Mouse (Mus musculus): Measurements from ENCODE around the gene Padi3. TPM values are rescaled to one million over a fixed set of nuclear protein-coding genes. Genes with fewer than 3 reads are reported as not detected.

Gene Padi3
- not detected in 2 replicates for polyA plus RNA-seq (2014; fragmentation: Nextera tagmentation; extraction: Ambion mirVana)

GRCm38 (mm10) chr4:140810458-140811260 lies at the start of gene Padi3:
Gene Padi3, minus strand, starts transcription at chr4:140810648.
- H3K27me3 ChIP-seq (ENCODE audit: control insufficient read depth, insufficient read depth, low read length) = no peaks in the 10 kb centered on the region
- H3K4me1 ChIP-seq (ENCODE audit: control insufficient read depth, insufficient read depth, low read length) = peaks cover 6% of the 10 kb centered on the region
- H3K27ac ChIP-seq (replicated peaks; ENCODE audit: low read depth, low read length) = no peak within 1 kb of the TSS
- no peak within 1 kb of the TSS for H3K4me3 ChIP-seq (ENCODE audit: low read depth, low read length)
- ATAC-seq (replicated peaks; ENCODE audit: insufficient number of reproducible peaks, low FRiP score, low TSS enrichment, low read depth) = no peak
- no peak for DNase-seq (ENCODE audit: low spot score)
- H3K9me3 ChIP-seq (replicated peaks; ENCODE audit: control insufficient read depth, low read length) = no peaks in the 10 kb centered on the region
- H3K4me2 ChIP-seq (ENCODE audit: low read depth, low read length) = no peak within 1 kb of the TSS
- no peak within 1 kb of the TSS for H3K9ac ChIP-seq (replicated peaks; ENCODE audit: low read length)
- H3K36me3 ChIP-seq (replicated peaks; ENCODE audit: control insufficient read depth, insufficient read depth, low read depth, low read length) = no peaks in the 10 kb centered on the region
- WGBS = 70% methylated on average over 16 of the region's 16 CpGs

DNA sequence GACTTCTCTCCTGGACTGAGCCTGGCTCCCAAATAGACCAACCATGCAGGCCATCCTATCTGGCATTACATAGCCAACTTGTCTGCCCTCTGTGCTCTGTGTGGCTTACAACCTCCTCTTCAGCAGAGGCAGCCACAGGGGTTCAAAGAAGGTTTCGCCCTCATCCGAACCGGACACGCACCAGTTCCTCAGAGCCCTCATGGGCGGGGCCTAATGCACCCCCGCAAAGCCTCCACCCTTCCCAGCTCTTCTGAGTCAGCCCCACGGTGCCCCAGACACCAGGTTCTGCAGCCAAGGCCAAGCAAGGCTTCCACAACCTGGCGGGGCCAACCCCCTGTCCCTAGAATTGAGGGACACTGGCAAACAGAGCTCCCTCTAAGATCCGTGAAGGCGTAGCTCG lies 48.8 kb upstream of the Padi3 start:
- H3K36me3 ChIP-seq (replicated peaks; ENCODE audit: control insufficient read depth, insufficient read depth, low read depth, low read length) = no peaks in the 10 kb centered on the region
- H3K27ac ChIP-seq (replicated peaks; ENCODE audit: low read depth, low read length) = no peak overlapping the region
- DNase-seq (ENCODE audit: low spot score) (no peak), ATAC-seq (replicated peaks; ENCODE audit: insufficient number of reproducible peaks, low FRiP score, low TSS enrichment, low read depth) (no peak)
- no peaks in the 10 kb centered on the region for H3K4me1 ChIP-seq (ENCODE audit: control insufficient read depth, insufficient read depth, low read length)
- H3K27me3 ChIP-seq (ENCODE audit: control insufficient read depth, insufficient read depth, low read length) = no peaks in the 10 kb centered on the region
- no peak overlapping the region for H3K9ac ChIP-seq (replicated peaks; ENCODE audit: low read length)
- 81% methylated on average over 11 of the region's 11 CpGs for WGBS
- no peaks in the 10 kb centered on the region for H3K9me3 ChIP-seq (replicated peaks; ENCODE audit: control insufficient read depth, low read length)
- H3K4me2 ChIP-seq (ENCODE audit: low read depth, low read length) = no peak overlapping the region
- no peak overlapping the region for H3K4me3 ChIP-seq (ENCODE audit: low read depth, low read length)

- ATAC-seq (replicated peaks; ENCODE audit: insufficient number of reproducible peaks, low FRiP score, low TSS enrichment, low read depth) = no peak
- no peak overlapping the region for H3K27ac ChIP-seq (replicated peaks; ENCODE audit: low read depth, low read length)
- no peaks in the 10 kb centered on the region for H3K9me3 ChIP-seq (replicated peaks; ENCODE audit: control insufficient read depth, low read length)
- 91% methylated on average over 7 of the region's 7 CpGs for WGBS
- no peak overlapping the region for H3K4me2 ChIP-seq (ENCODE audit: low read depth, low read length)
- no peak overlapping the region for H3K9ac ChIP-seq (replicated peaks; ENCODE audit: low read length)
- no peak overlapping the region for H3K4me3 ChIP-seq (ENCODE audit: low read depth, low read length)
- no peak for DNase-seq (ENCODE audit: low spot score)
- H3K27me3 ChIP-seq (ENCODE audit: control insufficient read depth, insufficient read depth, low read length) = no peaks in the 10 kb centered on the region
- H3K36me3 ChIP-seq (replicated peaks; ENCODE audit: control insufficient read depth, insufficient read depth, low read depth, low read length) = no peaks in the 10 kb centered on the region
- H3K4me1 ChIP-seq (ENCODE audit: control insufficient read depth, insufficient read depth, low read length) = no peaks in the 10 kb centered on the region
Measured at GRCm38 (mm10) chr4:140857813-140858212, 47.4 kb upstream of the Padi3 start.

- DNase-seq (ENCODE audit: low spot score) (no peak), ATAC-seq (replicated peaks; ENCODE audit: insufficient number of reproducible peaks, low FRiP score, low TSS enrichment, low read depth) (no peak)
- 82% methylated on average over 5 of the region's 5 CpGs for WGBS
- H3K27ac ChIP-seq (replicated peaks; ENCODE audit: low read depth, low read length) = no peak overlapping the region
- H3K4me3 ChIP-seq (ENCODE audit: low read depth, low read length) = no peak overlapping the region
- no peaks in the 10 kb centered on the region for H3K27me3 ChIP-seq (ENCODE audit: control insufficient read depth, insufficient read depth, low read length)
- no peaks in the 10 kb centered on the region for H3K4me1 ChIP-seq (ENCODE audit: control insufficient read depth, insufficient read depth, low read length)
- no peaks in the 10 kb centered on the region for H3K36me3 ChIP-seq (replicated peaks; ENCODE audit: control insufficient read depth, insufficient read depth, low read depth, low read length)
- no peaks in the 10 kb centered on the region for H3K9me3 ChIP-seq (replicated peaks; ENCODE audit: control insufficient read depth, low read length)
- H3K9ac ChIP-seq (replicated peaks; ENCODE audit: low read length) = no peak overlapping the region
- H3K4me2 ChIP-seq (ENCODE audit: low read depth, low read length) = no peak overlapping the region
Measured at GRCm38 (mm10) chr4:140857041-140857440, 46.6 kb upstream of the Padi3 start.

DNA sequence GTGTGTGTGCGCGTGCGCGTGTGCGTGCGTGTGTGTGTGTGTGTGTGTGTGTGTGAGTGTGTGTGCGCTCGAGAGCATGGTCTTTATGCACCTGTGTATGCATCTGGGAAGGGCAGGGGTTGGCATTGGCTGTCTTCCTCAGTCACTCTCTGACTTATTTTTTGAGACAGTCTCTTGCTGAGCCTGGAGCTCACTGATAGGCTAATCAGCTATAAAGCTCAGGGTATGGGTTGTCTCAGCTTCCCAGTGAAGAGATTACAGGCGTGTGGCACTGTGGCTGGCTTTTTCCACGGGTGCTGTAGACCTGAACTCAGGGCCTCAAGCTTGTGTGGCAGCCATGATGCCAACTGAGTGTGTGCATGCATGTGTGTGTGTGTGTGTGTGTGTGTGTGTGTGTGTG lies 44.7 kb upstream of the Padi3 start:
- WGBS = 79% methylated on average over 5 of the region's 10 CpGs
- no peak for DNase-seq (ENCODE audit: low spot score)
- H3K27ac ChIP-seq (replicated peaks; ENCODE audit: low read depth, low read length) = no peak overlapping the region

DNA sequence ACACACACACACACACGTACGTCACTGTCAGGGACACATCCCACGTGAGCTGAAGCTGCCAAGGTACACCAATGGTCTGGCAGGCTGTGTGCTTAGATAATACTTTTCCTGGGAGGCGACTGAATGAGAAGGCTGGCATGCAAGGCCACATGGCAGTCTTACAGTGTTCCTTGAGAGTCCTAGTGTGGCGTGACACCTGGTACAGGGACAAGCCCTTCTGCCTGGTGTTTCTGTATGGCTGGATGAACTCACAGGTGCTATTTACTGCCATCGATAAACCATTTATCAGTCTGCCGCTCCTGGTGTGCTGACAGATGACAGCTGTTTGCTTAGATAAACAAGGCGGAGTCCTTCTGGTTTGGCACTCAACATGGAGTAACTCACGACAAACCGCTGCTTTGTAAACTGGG lies 44.0 kb upstream of the Padi3 start:
- no peak for DNase-seq (ENCODE audit: low spot score)
- WGBS = 72% methylated on average over 10 of the region's 10 CpGs
- no peaks in the 10 kb centered on the region for H3K27me3 ChIP-seq (ENCODE audit: control insufficient read depth, insufficient read depth, low read length)
- H3K4me2 ChIP-seq (ENCODE audit: low read depth, low read length) = no peak overlapping the region
- no peak overlapping the region for H3K27ac ChIP-seq (replicated peaks; ENCODE audit: low read depth, low read length)
- no peaks in the 10 kb centered on the region for H3K4me1 ChIP-seq (ENCODE audit: control insufficient read depth, insufficient read depth, low read length)
- ATAC-seq (replicated peaks; ENCODE audit: insufficient number of reproducible peaks, low FRiP score, low TSS enrichment, low read depth) = no peak
- no peak overlapping the region for H3K4me3 ChIP-seq (ENCODE audit: low read depth, low read length)
- H3K9ac ChIP-seq (replicated peaks; ENCODE audit: low read length) = no peak overlapping the region
- H3K36me3 ChIP-seq (replicated peaks; ENCODE audit: control insufficient read depth, insufficient read depth, low read depth, low read length) = no peaks in the 10 kb centered on the region
- H3K9me3 ChIP-seq (replicated peaks; ENCODE audit: control insufficient read depth, low read length) = no peaks in the 10 kb centered on the region

More for the DNA sequence above, 44.7 kb upstream of the Padi3 start:
- Histone ChIP-seq H3K4me2 (ENCODE audit: low read depth, low read length) (no peak overlapping the region), H3K4me1 (ENCODE audit: control insufficient read depth, insufficient read depth, low read length) (no peaks in the 10 kb centered on the region), H3K36me3 (replicated peaks; ENCODE audit: control insufficient read depth, insufficient read depth, low read depth, low read length) (no peaks in the 10 kb centered on the region), H3K9me3 (replicated peaks; ENCODE audit: control insufficient read depth, low read length) (no peaks in the 10 kb centered on the region), H3K4me3 (ENCODE audit: low read depth, low read length) (no peak overlapping the region), H3K27me3 (ENCODE audit: control insufficient read depth, insufficient read depth, low read length) (no peaks in the 10 kb centered on the region), H3K9ac (replicated peaks; ENCODE audit: low read length) (no peak overlapping the region)
- no peak for ATAC-seq (replicated peaks; ENCODE audit: insufficient number of reproducible peaks, low FRiP score, low TSS enrichment, low read depth)

GRCm38 (mm10) chr4:140853626-140854025 lies 43.2 kb upstream of the Padi3 start:
- Histone ChIP-seq H3K4me1 (ENCODE audit: control insufficient read depth, insufficient read depth, low read length) (no peaks in the 10 kb centered on the region), H3K4me3 (ENCODE audit: low read depth, low read length) (no peak overlapping the region), H3K4me2 (ENCODE audit: low read depth, low read length) (no peak overlapping the region), H3K9me3 (replicated peaks; ENCODE audit: control insufficient read depth, low read length) (no peaks in the 10 kb centered on the region), H3K27ac (replicated peaks; ENCODE audit: low read depth, low read length) (no peak overlapping the region), H3K36me3 (replicated peaks; ENCODE audit: control insufficient read depth, insufficient read depth, low read depth, low read length) (no peaks in the 10 kb centered on the region), H3K9ac (replicated peaks; ENCODE audit: low read length) (no peak overlapping the region), H3K27me3 (ENCODE audit: control insufficient read depth, insufficient read depth, low read length) (no peaks in the 10 kb centered on the region)
- 65% methylated on average over 8 of the region's 8 CpGs for WGBS
- DNase-seq (ENCODE audit: low spot score) (no peak), ATAC-seq (replicated peaks; ENCODE audit: insufficient number of reproducible peaks, low FRiP score, low TSS enrichment, low read depth) (no peak)

- 76% methylated on average over 11 of the region's 11 CpGs for WGBS
- Histone ChIP-seq H3K27me3 (ENCODE audit: control insufficient read depth, insufficient read depth, low read length) (no peaks in the 10 kb centered on the region), H3K4me2 (ENCODE audit: low read depth, low read length) (no peak overlapping the region), H3K4me1 (ENCODE audit: control insufficient read depth, insufficient read depth, low read length) (no peaks in the 10 kb centered on the region), H3K27ac (replicated peaks; ENCODE audit: low read depth, low read length) (no peak overlapping the region), H3K4me3 (ENCODE audit: low read depth, low read length) (no peak overlapping the region), H3K9me3 (replicated peaks; ENCODE audit: control insufficient read depth, low read length) (no peaks in the 10 kb centered on the region), H3K36me3 (replicated peaks; ENCODE audit: control insufficient read depth, insufficient read depth, low read depth, low read length) (no peaks in the 10 kb centered on the region), H3K9ac (replicated peaks; ENCODE audit: low read length) (no peak overlapping the region)
- DNase-seq (ENCODE audit: low spot score) (no peak), ATAC-seq (replicated peaks; ENCODE audit: insufficient number of reproducible peaks, low FRiP score, low TSS enrichment, low read depth) (no peak)
Measured at GRCm38 (mm10) chr4:140849310-140849709, 38.9 kb upstream of the Padi3 start.
